Mouse (Mus musculus) liver, embryonic 15.5 days (tissue): ENCODE results near the gene 1700003E16Rik. TPM values are rescaled to one million over a fixed set of nuclear protein-coding genes. Genes with fewer than 3 reads are reported as not detected.
"Not testable (repeated sequence)": the region's sequence is repeated elsewhere in the genome, so short reads cannot be mapped to it uniquely, and the experiment has no call there.

ENCODE experiments used
- ATAC-seq: fragments of 200-750 bp; cut with Nextera tagmentation; 2 replicates; pipeline ENCODE4 v1.8.0; 2017; ENCODE audit warnings: moderate number of reproducible peaks, mild to moderate bottlenecking, moderate library complexity; ENCODE audit not compliant: insufficient read depth
- H3K27ac ChIP-seq: fragments of 300-500 bp; sonication (generic); replicated peaks from 2 replicates; pipeline ENCODE4 v1.5.1; 2015; ENCODE audit warnings: mild to moderate bottlenecking, inconsistent platforms
- H3K27me3 ChIP-seq: fragments of 300-500 bp; sonication (generic); 2 replicates; pipeline ENCODE4 v1.6.1; 2015; ENCODE audit warnings: mild to moderate bottlenecking, inconsistent platforms
- H3K36me3 ChIP-seq: fragments of 300-500 bp; sonication (generic); replicated peaks from 2 replicates; pipeline ENCODE4 v1.6.1; 2015; ENCODE audit warnings: moderate library complexity, mild to moderate bottlenecking, inconsistent platforms
- H3K4me1 ChIP-seq: fragments of 300-500 bp; sonication (generic); replicated peaks from 2 replicates; pipeline ENCODE4 v1.6.1; 2015; ENCODE audit warnings: inconsistent platforms
- H3K4me2 ChIP-seq: fragments of 300-500 bp; sonication (generic); 2 replicates; pipeline ENCODE4 v1.6.1; 2015; ENCODE audit warnings: moderate library complexity, mild to moderate bottlenecking, inconsistent platforms
- H3K4me3 ChIP-seq: fragments of 300-500 bp; sonication (generic); replicated peaks from 2 replicates; pipeline ENCODE4 v1.5.1; 2015; ENCODE audit warnings: mild to moderate bottlenecking, inconsistent platforms
- H3K9ac ChIP-seq: fragments of 300-500 bp; sonication (generic); 2 replicates; pipeline ENCODE4 v1.6.1; 2015; ENCODE audit warnings: moderate library complexity, mild to moderate bottlenecking, inconsistent platforms
- H3K9me3 ChIP-seq: fragments of 300-500 bp; sonication (generic); replicated peaks from 2 replicates; pipeline ENCODE4 v1.6.1; 2016; ENCODE audit warnings: inconsistent platforms
- WGBS: fragments of 180-500 bp; shearing (Covaris S2); methylation state at CpG from one replicate; pipeline ENCODE4 v1.1.7; 2015; ENCODE audit warnings: mixed read lengths; ENCODE audit not compliant: insufficient replicate concordance; 5-methylcytosine and 5-hydroxymethylcytosine counted together
- polyA plus RNA-seq: library from polyadenylated mRNA; unstranded; fragments of >200 nt; fragmentation: Nextera tagmentation; extraction: Ambion mirVana; gene quantifications from 2 replicates; pipeline ENCODE4 v1.2.1, GENCODE M21; 2015

Gene 1700003E16Rik
- polyA plus RNA-seq, 1 experiment from 2014 or later = 0.17 TPM

GRCm38 (mm10) chr6:83141636-83142035 lies 14.6 kb upstream of the 1700003E16Rik start:
- peaks cover 36% of the 10 kb centered on the region for H3K4me1 ChIP-seq
- H3K9me3 ChIP-seq = no peaks in the 10 kb centered on the region
- peaks cover 61% of the 10 kb centered on the region for H3K27me3 ChIP-seq
- 55% methylated on average over 4 of the region's 4 CpGs for WGBS
- no peak overlapping the region for H3K4me3 ChIP-seq
- no peak overlapping the region for H3K9ac ChIP-seq
- H3K27ac ChIP-seq = no peak overlapping the region
- no peak for ATAC-seq
- no peak overlapping the region for H3K4me2 ChIP-seq
- H3K36me3 ChIP-seq = no peaks in the 10 kb centered on the region

GRCm38 (mm10) chr6:83142211-83142731 lies 13.9 kb upstream of the 1700003E16Rik start:
- H3K9me3 ChIP-seq = no peaks in the 10 kb centered on the region
- H3K27ac ChIP-seq = no peak overlapping the region
- no peak overlapping the region for H3K9ac ChIP-seq
- H3K4me2 ChIP-seq = peak overlapping the region; percentile 51
- peaks cover 55% of the 10 kb centered on the region for H3K27me3 ChIP-seq
- H3K4me1 ChIP-seq = peaks cover 32% of the 10 kb centered on the region
- 5% methylated on average over 39 of the region's 41 CpGs for WGBS
- no peak overlapping the region for H3K4me3 ChIP-seq
- no peaks in the 10 kb centered on the region for H3K36me3 ChIP-seq
- no peak for ATAC-seq

GRCm38 (mm10) chr6:83142886-83143285 lies 13.3 kb upstream of the 1700003E16Rik start:
- Histone ChIP-seq H3K36me3 (no peaks in the 10 kb centered on the region), H3K9me3 (no peaks in the 10 kb centered on the region), H3K27ac (no peak overlapping the region), H3K4me2 (no peak overlapping the region), H3K27me3 (peaks cover 49% of the 10 kb centered on the region), H3K4me1 (peaks cover 26% of the 10 kb centered on the region), H3K4me3 (no peak overlapping the region), H3K9ac (no peak overlapping the region)
- ATAC-seq = no peak
- 56% methylated on average over 11 of the region's 11 CpGs for WGBS

GRCm38 (mm10) chr6:83145209-83145608 lies 11.0 kb upstream of the 1700003E16Rik start:
- no peaks in the 10 kb centered on the region for H3K9me3 ChIP-seq
- H3K27me3 ChIP-seq = peaks cover 25% of the 10 kb centered on the region
- WGBS = 29% methylated on average over 2 of the region's 2 CpGs
- H3K4me2 ChIP-seq = no peak overlapping the region
- no peak overlapping the region for H3K4me3 ChIP-seq
- ATAC-seq = no peak
- peaks cover 10% of the 10 kb centered on the region for H3K4me1 ChIP-seq
- no peak overlapping the region for H3K27ac ChIP-seq
- no peak overlapping the region for H3K9ac ChIP-seq
- peaks cover 5% of the 10 kb centered on the region; the same call in 1 of the 2 replicates for H3K36me3 ChIP-seq

- Histone ChIP-seq H3K4me1 (peaks cover 10% of the 10 kb centered on the region), H3K36me3 (peaks cover 5% of the 10 kb centered on the region; the same call in 1 of the 2 replicates), H3K27ac (no peak overlapping the region), H3K9me3 (no peaks in the 10 kb centered on the region), H3K4me3 (no peak overlapping the region), H3K27me3 (peaks cover 22% of the 10 kb centered on the region), H3K9ac (no peak overlapping the region), H3K4me2 (no peak overlapping the region)
- WGBS = 52% methylated on average over 9 of the region's 9 CpGs
- no peak for ATAC-seq
These were observed 10.4 kb upstream of the 1700003E16Rik start for GRCm38 (mm10) chr6:83145805-83146204.

- no peak overlapping the region for H3K9ac ChIP-seq
- H3K4me1 ChIP-seq = peaks cover 3% of the 10 kb centered on the region
- no peak overlapping the region for H3K4me3 ChIP-seq
- H3K36me3 ChIP-seq = peaks cover 5% of the 10 kb centered on the region; the same call in 1 of the 2 replicates
- H3K9me3 ChIP-seq = no peaks in the 10 kb centered on the region
- peaks cover 9% of the 10 kb centered on the region for H3K27me3 ChIP-seq
- 41% methylated on average over 7 of the region's 7 CpGs for WGBS
- H3K27ac ChIP-seq = no peak overlapping the region
- ATAC-seq = no peak
- no peak overlapping the region for H3K4me2 ChIP-seq
These were observed 8.9 kb upstream of the 1700003E16Rik start for GRCm38 (mm10) chr6:83147280-83147679.

GRCm38 (mm10) chr6:83151721-83152120 lies 4.5 kb upstream of the 1700003E16Rik start:
- Histone ChIP-seq H3K4me2 (no peak overlapping the region), H3K9me3 (no peaks in the 10 kb centered on the region), H3K9ac (no peak overlapping the region), H3K27me3 (peaks cover 39% of the 10 kb centered on the region), H3K4me1 (peaks cover 8% of the 10 kb centered on the region; the same call in 1 of the 2 replicates), H3K36me3 (peaks cover 5% of the 10 kb centered on the region; the same call in 1 of the 2 replicates), H3K4me3 (no peak overlapping the region), H3K27ac (no peak overlapping the region)
- 41% methylated on average over 8 of the region's 8 CpGs for WGBS
- ATAC-seq = no peak

- H3K4me1 ChIP-seq = peaks cover 8% of the 10 kb centered on the region; the same call in 1 of the 2 replicates
- ATAC-seq = no peak
These were observed 3.2 kb upstream of the 1700003E16Rik start for GRCm38 (mm10) chr6:83153038-83153437.

GRCm38 (mm10) chr6:83153485-83153884 lies 2.7 kb upstream of the 1700003E16Rik start:
- 50% methylated on average over 5 of the region's 5 CpGs for WGBS
- Histone ChIP-seq H3K4me1 (peaks cover 8% of the 10 kb centered on the region; the same call in 1 of the 2 replicates), H3K27me3 (peaks cover 48% of the 10 kb centered on the region), H3K9me3 (no peaks in the 10 kb centered on the region), H3K4me2 (no peak overlapping the region), H3K36me3 (peaks cover 5% of the 10 kb centered on the region; the same call in 1 of the 2 replicates), H3K4me3 (no peak overlapping the region), H3K9ac (no peak overlapping the region), H3K27ac (no peak overlapping the region)
- ATAC-seq = no peak

More at GRCm38 (mm10) chr6:83153038-83153437, 3.2 kb upstream of the 1700003E16Rik start:
- WGBS = 66% methylated on average over 12 of the region's 12 CpGs
- Histone ChIP-seq H3K4me2 (no peak overlapping the region), H3K9me3 (no peaks in the 10 kb centered on the region), H3K36me3 (peaks cover 5% of the 10 kb centered on the region; the same call in 1 of the 2 replicates), H3K27me3 (peaks cover 48% of the 10 kb centered on the region), H3K9ac (no peak overlapping the region), H3K27ac (no peak overlapping the region), H3K4me3 (no peak overlapping the region)

- Histone ChIP-seq H3K9ac (no peak overlapping the region), H3K36me3 (no peaks in the 10 kb centered on the region), H3K4me3 (peak overlapping the region; percentile 52), H3K4me2 (peak overlapping the region; percentile 84), H3K9me3 (no peaks in the 10 kb centered on the region), H3K27me3 (peaks cover 60% of the 10 kb centered on the region), H3K27ac (no peak overlapping the region), H3K4me1 (peaks cover 8% of the 10 kb centered on the region; the same call in 1 of the 2 replicates)
- ATAC-seq = no peak
- WGBS = 10% methylated on average over 23 of the region's 23 CpGs
These were observed 509 bp upstream of the 1700003E16Rik start for GRCm38 (mm10) chr6:83155552-83156238.

GRCm38 (mm10) chr6:83159456-83159855 lies 3.3 kb downstream of the 1700003E16Rik start:
- not testable (repeated sequence) for H3K4me3 ChIP-seq, H3K4me2 ChIP-seq, H3K9ac ChIP-seq, ATAC-seq, H3K36me3 ChIP-seq, H3K27ac ChIP-seq, H3K9me3 ChIP-seq
- Histone ChIP-seq H3K27me3 (peaks cover 81% of the 10 kb centered on the region), H3K4me1 (peaks cover 22% of the 10 kb centered on the region)
- WGBS = 27% methylated on average over 3 of the region's 3 CpGs
